Mouse (Mus musculus): ENCODE results near the gene Ntrk1.

GRCm38 (mm10) chr3:87811297-87811696 lies 16.3 kb upstream of the Ntrk1 start:
- no peak for TF ChIP-seq CTCF (IDR thresholded peaks at IDR 0.05; ENCODE audit: insufficient read depth, low read depth, low read length)
- TF ChIP-seq POLR2A (IDR thresholded peaks at IDR 0.05; ENCODE audit: insufficient read depth, low read depth, low read length), result no peak

Data from olfactory bulb, adult 2 months (tissue).